Mouse (Mus musculus) heart, embryonic 11.5 days (tissue): Measurements from ENCODE around the gene Doc2a. TPM values are rescaled to one million over a fixed set of nuclear protein-coding genes. Genes with fewer than 3 reads are reported as not detected.

ENCODE experiments used
- ATAC-seq: fragments of 200-750 bp; cut with Nextera tagmentation; replicated peaks from 2 replicates; pipeline ENCODE4 v1.8.0; 2017; ENCODE audit warnings: moderate library complexity; ENCODE audit not compliant: insufficient number of reproducible peaks, low FRiP score, low TSS enrichment
- H3K27ac ChIP-seq: fragments of 300-500 bp; sonication (generic); 2 replicates; pipeline ENCODE4 v1.5.1; 2014; ENCODE audit warnings: mild to moderate bottlenecking, low read depth, low read length
- H3K27me3 ChIP-seq: fragments of 300-500 bp; sonication (generic); 2 replicates; pipeline ENCODE4 v1.6.1; 2014; ENCODE audit warnings: mild to moderate bottlenecking, low read length, mixed read lengths; ENCODE audit not compliant: control insufficient read depth, insufficient read depth
- H3K36me3 ChIP-seq: fragments of 300-500 bp; sonication (generic); 2 replicates; pipeline ENCODE4 v1.6.1; 2014; ENCODE audit warnings: mild to moderate bottlenecking, low read length, moderate library complexity, mixed read lengths; ENCODE audit not compliant: control insufficient read depth, insufficient read depth
- H3K4me1 ChIP-seq: fragments of 300-500 bp; sonication (generic); 2 replicates; pipeline ENCODE4 v1.6.1; 2014; ENCODE audit warnings: low read length; ENCODE audit not compliant: control insufficient read depth, insufficient read depth
- H3K4me2 ChIP-seq: fragments of 300-500 bp; sonication (generic); 2 replicates; pipeline ENCODE4 v1.6.1; 2014; ENCODE audit warnings: mild to moderate bottlenecking, moderate library complexity
- H3K4me3 ChIP-seq: fragments of 300-500 bp; sonication (generic); 2 replicates; pipeline ENCODE4 v1.5.1; 2014; ENCODE audit warnings: low read depth, low read length
- H3K9ac ChIP-seq: fragments of 300-500 bp; sonication (generic); 2 replicates; pipeline ENCODE4 v1.6.1; 2014; ENCODE audit warnings: mild to moderate bottlenecking, low read depth, low read length, moderate library complexity
- H3K9me3 ChIP-seq: fragments of 300-500 bp; sonication (generic); replicated peaks from 2 replicates; pipeline ENCODE4 v1.6.1; 2016; ENCODE audit warnings: low read length; ENCODE audit not compliant: control insufficient read depth
- WGBS: fragments of 180-500 bp; shearing (Covaris S2); extraction: QIAGEN DNeasy Blood & Tissue Kit; methylation state at CpG from one replicate; pipeline ENCODE4 v1.1.7; 2014; ENCODE audit not compliant: insufficient replicate concordance; 5-methylcytosine and 5-hydroxymethylcytosine counted together
- polyA plus RNA-seq: library from polyadenylated mRNA; unstranded; fragments of >200 nt; fragmentation: Nextera tagmentation; extraction: Ambion mirVana; gene quantifications from 2 replicates; pipeline ENCODE4 v1.2.1, GENCODE M21; 2014

Doc2a gene
- polyA plus RNA-seq, result 0.17 and 0.96 TPM in 2 replicates

GRCm38 (mm10) chr7:126847116-126847420 is at the start of gene Doc2a:
Gene Doc2a, plus strand, starts transcription at chr7:126847416.
- Histone ChIP-seq H3K4me1 (peaks cover 6% of the 10 kb centered on the region; the same call in 1 of the 2 replicates), H3K36me3 (peaks cover 4% of the 10 kb centered on the region), H3K27me3 (peaks cover 40% of the 10 kb centered on the region), H3K9me3 (no peaks in the 10 kb centered on the region), H3K9ac (peak within 1 kb of the TSS; percentile 62; the same call in 1 of the 2 replicates), H3K27ac (no peak within 1 kb of the TSS), H3K4me2 (peak within 1 kb of the TSS; percentile 96), H3K4me3 (peak within 1 kb of the TSS; percentile 54)
- ATAC-seq, result no peak
- 25% methylated on average over 4 of the region's 4 CpGs for WGBS

GRCm38 (mm10) chr7:126798127-126799049 is 48.8 kb upstream of the Doc2a start:
- H3K4me2 ChIP-seq, result peak overlapping the region; percentile 77
- no peaks in the 10 kb centered on the region for H3K27me3 ChIP-seq
- H3K4me3 ChIP-seq, result peak overlapping the region; percentile 90
- H3K27ac ChIP-seq, result peak overlapping the region; percentile 98
- H3K9ac ChIP-seq, result peak overlapping the region; percentile 92
- H3K9me3 ChIP-seq, result no peaks in the 10 kb centered on the region
- under 1% methylated on average over 40 of the region's 40 CpGs for WGBS
- peaks cover 22% of the 10 kb centered on the region for H3K36me3 ChIP-seq
- no peak for ATAC-seq
- peaks cover 25% of the 10 kb centered on the region for H3K4me1 ChIP-seq

GRCm38 (mm10) chr7:126799050-126799467 is 48.2 kb upstream of the Doc2a start:
- Histone ChIP-seq H3K27me3 (no peaks in the 10 kb centered on the region), H3K4me1 (peaks cover 25% of the 10 kb centered on the region), H3K9ac (peak overlapping the region; percentile 92), H3K36me3 (peaks cover 22% of the 10 kb centered on the region), H3K4me2 (peak overlapping the region; percentile 77), H3K4me3 (peak overlapping the region; percentile 90), H3K27ac (peak overlapping the region; percentile 99), H3K9me3 (no peaks in the 10 kb centered on the region)
- ATAC-seq, result peak; percentile 92
- under 1% methylated on average over 33 of the region's 36 CpGs for WGBS

GRCm38 (mm10) chr7:126799468-126800268 is 47.5 kb upstream of the Doc2a start:
- peak overlapping the region; percentile 90 for H3K4me3 ChIP-seq
- H3K4me2 ChIP-seq, result peak overlapping the region; percentile 77
- no peaks in the 10 kb centered on the region for H3K27me3 ChIP-seq
- H3K36me3 ChIP-seq, result peaks cover 22% of the 10 kb centered on the region
- H3K9ac ChIP-seq, result peak overlapping the region; percentile 83
- ATAC-seq, result peak; percentile 82; the same call in 1 of the 2 replicates
- H3K9me3 ChIP-seq, result no peaks in the 10 kb centered on the region
- peak overlapping the region; percentile 99 for H3K27ac ChIP-seq
- H3K4me1 ChIP-seq, result peaks cover 25% of the 10 kb centered on the region
- WGBS, result under 1% methylated on average over 38 of the region's 38 CpGs

- Histone ChIP-seq H3K27ac (peak overlapping the region; percentile 99), H3K9ac (peak overlapping the region; percentile 83), H3K4me1 (peaks cover 25% of the 10 kb centered on the region), H3K36me3 (peaks cover 17% of the 10 kb centered on the region), H3K4me2 (peak overlapping the region; percentile 77), H3K4me3 (peak overlapping the region; percentile 90), H3K27me3 (no peaks in the 10 kb centered on the region), H3K9me3 (no peaks in the 10 kb centered on the region)
- ATAC-seq, result no peak
- 54% methylated on average over 5 of the region's 5 CpGs for WGBS
Observed at GRCm38 (mm10) chr7:126800269-126801056, 46.8 kb upstream of the Doc2a start.

GRCm38 (mm10) chr7:126801057-126801422 is 46.2 kb upstream of the Doc2a start:
- Histone ChIP-seq H3K36me3 (peaks cover 13% of the 10 kb centered on the region), H3K27me3 (no peaks in the 10 kb centered on the region), H3K9me3 (no peaks in the 10 kb centered on the region), H3K9ac (no peak overlapping the region; the same call in 1 of the 2 replicates), H3K4me1 (peaks cover 24% of the 10 kb centered on the region), H3K27ac (no peak overlapping the region), H3K4me2 (no peak overlapping the region), H3K4me3 (no peak overlapping the region)
- no peak for ATAC-seq
- WGBS, result 92% methylated on average over 16 of the region's 16 CpGs

- no peak overlapping the region for H3K27ac ChIP-seq
- no peaks in the 10 kb centered on the region for H3K27me3 ChIP-seq
- no peak for ATAC-seq
- WGBS, result 77% methylated on average over 11 of the region's 11 CpGs
- H3K36me3 ChIP-seq, result peaks cover 2% of the 10 kb centered on the region
- no peak overlapping the region for H3K4me2 ChIP-seq
- no peak overlapping the region for H3K4me3 ChIP-seq
- H3K4me1 ChIP-seq, result peaks cover 12% of the 10 kb centered on the region
- no peaks in the 10 kb centered on the region for H3K9me3 ChIP-seq
- no peak overlapping the region for H3K9ac ChIP-seq
Observed at GRCm38 (mm10) chr7:126802134-126802889, 44.9 kb upstream of the Doc2a start.
